Mouse (Mus musculus) large intestine, adult 2 months (tissue): ENCODE results near the gene Ckap5. TPM values are rescaled to one million over a fixed set of nuclear protein-coding genes. Genes with fewer than 3 reads are reported as not detected.
"Not testable (repeated sequence)": the region's sequence is repeated elsewhere in the genome, so short reads cannot be mapped to it uniquely, and the experiment has no call there.

Experiments
- DNase-seq: peaks from one replicate; pipeline ENCODE4 v3.0.0-alpha.2; 2012; ENCODE audit warnings: low read depth, low spot score
- WGBS: fragments of 180-500 bp; shearing (Covaris S2); methylation state at CpG from one replicate; pipeline ENCODE4 v1.1.7; 2018; 5-methylcytosine and 5-hydroxymethylcytosine counted together
- polyA plus RNA-seq: library from polyadenylated mRNA; depleted of rRNA; stranded (reverse); fragments of >200 nt; gene quantifications from 2 replicates; pipeline ENCODE4 v1.2.3, GENCODE M21; 2012; rRNA removed

The Ckap5 gene
- polyA plus RNA-seq: 6.1 and 9.2 TPM in 2 replicates

DNA sequence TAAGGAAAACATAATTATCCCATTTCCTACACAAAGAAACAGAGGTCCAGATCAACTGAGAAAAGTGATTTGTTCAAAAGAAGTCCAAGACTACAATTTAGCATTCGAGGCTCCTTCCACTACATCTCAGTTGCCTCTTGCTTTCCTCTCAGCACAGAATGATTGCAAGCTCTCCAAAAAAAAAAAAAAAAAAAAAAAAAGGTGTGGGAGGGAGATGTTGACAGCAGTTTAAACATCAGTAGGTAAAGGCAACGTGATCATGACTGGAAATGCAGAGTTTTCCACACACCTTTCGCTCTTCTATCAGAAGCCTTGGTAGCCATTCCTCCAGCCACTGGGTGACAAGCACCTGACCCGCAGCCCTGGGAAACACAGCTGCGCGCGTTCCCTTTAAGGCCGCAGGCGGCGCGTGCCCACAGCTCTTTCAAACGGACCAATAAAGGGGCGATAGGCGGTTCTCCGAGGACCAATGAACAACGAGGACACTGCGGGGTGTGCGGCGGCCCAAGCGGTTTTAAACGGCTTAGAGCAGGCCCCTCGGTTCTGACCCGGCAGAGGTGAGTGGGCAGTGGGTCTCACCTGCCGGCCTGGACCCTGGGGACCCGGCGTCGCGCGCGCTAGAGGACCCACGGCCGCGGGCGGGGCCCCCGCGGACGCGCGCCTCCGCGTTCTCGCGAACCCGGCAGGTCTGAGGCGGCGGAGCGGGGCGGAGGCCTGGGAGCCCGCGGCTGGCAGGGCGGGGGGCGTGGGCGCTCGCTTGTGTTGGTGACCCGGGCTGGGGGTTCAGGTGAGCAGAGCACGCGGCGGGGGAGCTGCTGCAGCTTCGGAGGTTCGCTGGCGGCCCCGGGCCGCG lies at the start of gene Ckap5:
Gene Ckap5, plus strand, starts transcription at position 469 of the 853 bp plus-strand sequence.
- under 1% methylated on average over 62 of the region's 64 CpGs for WGBS
- DNase-seq: peak; percentile 76

DNA sequence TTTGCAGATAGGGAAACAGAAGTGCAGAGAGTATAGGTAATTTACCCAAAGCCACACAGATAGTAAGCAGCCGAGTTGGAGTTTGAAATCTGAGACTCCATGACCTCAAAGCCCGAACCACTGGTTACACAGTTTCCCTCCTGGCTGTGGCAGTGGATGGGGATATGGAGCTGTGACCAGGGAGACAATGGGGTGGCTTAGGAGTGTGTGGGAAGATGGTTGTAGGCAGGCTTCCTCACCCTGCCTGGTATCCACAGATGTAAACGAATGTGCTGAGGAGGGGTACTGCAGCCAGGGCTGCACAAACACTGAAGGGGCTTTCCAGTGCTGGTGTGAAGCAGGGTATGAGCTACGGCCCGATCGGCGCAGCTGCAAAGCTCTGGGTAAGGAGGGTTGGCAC lies 49.7 kb upstream of the Ckap5 start:
- DNase-seq: no peak
- 82% methylated on average over 7 of the region's 7 CpGs for WGBS

DNA sequence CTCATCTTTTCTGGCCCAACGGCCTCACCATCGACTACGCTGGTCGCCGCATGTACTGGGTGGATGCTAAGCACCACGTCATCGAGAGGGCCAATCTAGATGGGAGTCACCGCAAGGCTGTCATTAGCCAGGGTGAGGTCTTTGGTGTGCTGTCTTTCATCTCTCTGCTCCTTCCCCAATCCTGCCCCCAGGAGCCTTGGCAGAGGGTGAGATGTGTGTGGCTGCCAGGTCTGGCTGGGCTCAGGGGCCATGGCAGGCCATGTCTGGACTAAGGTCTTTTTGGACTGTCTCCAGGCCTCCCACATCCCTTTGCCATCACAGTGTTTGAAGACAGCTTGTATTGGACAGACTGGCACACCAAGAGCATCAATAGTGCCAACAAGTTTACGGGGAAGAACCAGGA lies 46.2 kb upstream of the Ckap5 start:
- DNase-seq: no peak
- 90% methylated on average over 9 of the region's 9 CpGs for WGBS

DNA sequence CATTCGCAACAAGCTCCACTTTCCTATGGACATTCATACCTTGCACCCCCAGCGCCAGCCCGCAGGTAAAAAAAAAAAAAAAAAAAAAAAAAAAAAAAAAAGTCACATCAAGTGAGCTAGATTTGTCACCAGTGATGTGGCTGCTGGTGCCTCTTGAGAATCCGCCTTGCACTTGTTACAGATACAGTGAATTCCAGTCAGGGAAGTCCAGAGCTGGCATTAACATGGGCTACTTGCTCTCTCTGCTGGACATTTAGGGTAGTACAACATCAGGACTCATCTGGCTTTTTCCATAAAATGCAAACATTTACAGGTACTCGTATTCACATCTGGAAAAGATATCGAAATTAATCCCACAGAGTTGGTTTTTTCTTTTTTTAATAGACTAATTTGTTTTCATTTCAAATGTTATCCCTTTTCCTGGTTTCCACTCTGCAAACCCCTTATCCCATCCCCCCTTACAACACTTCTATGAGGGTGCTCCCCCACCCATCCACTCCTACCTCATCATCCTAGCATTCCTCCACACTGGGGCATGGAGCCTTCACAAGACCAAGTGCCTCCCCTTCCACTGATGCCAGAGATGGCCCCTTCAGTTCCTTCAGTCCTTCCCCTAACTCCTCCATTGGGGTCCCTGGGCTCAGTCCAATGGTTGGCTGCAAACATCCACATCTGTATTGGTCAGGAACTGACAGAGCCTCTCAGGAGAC lies 45.6 kb upstream of the Ckap5 start:
- no peak for DNase-seq

DNA sequence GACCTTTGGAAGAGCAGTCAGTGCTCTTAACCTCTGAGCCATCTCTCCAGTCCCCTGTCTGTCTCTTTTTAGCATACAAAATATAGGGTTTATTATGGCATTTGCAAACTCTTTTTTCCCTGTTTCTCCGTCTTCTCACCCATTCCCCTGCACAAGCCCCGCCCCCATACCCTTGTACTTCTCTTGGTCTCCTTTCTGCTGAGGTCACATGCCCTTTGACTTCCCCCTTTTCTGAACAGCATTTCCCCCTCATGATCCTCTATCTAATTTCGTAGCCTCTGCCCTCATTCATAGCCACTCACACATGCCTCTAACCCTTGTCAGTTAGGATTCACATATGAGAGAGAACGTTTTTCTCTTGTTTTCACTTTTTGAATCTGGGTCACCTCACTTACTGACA lies 41.9 kb upstream of the Ckap5 start:
- DNase-seq: no peak
- 79% methylated on average over 4 of the region's 4 CpGs for WGBS

More for the DNA sequence above, 45.6 kb upstream of the Ckap5 start:
- WGBS: 52% methylated on average over 6 of the region's 6 CpGs

DNA sequence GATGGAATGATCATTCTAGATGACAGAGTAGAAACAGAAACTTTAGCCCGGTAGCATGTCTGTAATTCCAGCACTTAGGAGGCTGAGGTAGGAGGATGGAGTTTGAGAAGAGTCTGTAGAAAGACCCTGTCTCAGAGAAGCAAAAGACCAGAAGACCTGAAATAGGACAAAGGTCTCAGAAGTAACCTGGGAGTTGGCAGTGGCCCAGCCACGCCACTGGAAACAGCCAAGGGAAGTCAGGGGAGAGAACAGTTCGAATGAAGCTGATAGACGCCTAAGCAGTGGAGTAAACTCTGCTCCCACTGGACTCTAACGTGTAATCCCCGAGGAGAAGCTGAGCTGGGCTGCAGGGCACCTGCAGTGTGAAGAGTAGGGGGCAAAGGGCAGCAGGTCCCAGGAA lies 41.3 kb upstream of the Ckap5 start:
- WGBS: 51% methylated on average over 6 of the region's 6 CpGs
- no peak for DNase-seq

DNA sequence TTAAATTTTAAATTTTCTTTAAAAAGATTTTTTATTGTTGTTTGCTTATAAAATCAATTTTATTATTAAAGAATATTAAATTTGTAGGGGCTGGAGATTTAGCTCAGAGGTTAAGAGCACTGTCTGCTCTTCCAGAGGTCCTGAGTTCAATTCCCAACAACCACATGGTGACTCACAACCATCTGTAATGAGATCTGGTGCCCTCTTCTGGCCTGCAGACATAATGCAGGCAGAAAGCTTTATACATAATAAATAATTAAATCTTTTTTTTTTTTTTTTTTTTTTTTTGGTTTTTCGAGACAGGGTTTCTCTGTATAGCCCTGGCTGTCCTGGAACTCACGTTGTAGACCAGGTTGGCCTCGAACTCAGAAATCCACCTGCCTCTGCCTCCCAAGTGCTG lies 39.3 kb upstream of the Ckap5 start:
- WGBS: 41% methylated on average over 3 of the region's 3 CpGs
- DNase-seq: not testable (repeated sequence)

DNA sequence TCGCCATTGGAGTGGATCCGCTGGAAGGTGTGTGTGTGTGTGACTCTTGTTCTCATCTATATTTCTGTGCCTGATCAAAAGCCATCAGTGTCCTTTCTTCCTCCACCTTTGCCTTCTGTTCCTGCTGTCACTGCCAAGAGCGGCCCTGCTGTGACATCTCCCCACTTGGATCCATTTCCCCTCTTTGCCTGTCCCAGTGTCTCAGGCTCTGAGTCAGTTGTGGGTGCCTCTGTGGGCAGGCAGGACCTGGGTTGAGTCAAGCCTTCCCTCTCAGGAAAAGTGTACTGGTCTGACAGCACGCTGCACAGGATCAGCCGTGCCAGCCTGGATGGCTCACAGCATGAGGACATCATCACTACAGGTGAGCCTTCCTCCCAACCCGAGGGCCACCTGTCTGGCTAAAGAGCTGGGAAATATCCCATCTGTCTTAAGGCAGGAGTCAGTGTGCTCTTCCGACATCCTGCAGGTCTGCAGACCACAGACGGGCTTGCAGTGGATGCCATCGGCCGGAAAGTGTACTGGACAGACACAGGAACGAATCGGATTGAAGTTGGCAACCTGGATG lies 34.4 kb upstream of the Ckap5 start:
- DNase-seq: no peak
- WGBS: 93% methylated on average over 12 of the region's 12 CpGs

DNA sequence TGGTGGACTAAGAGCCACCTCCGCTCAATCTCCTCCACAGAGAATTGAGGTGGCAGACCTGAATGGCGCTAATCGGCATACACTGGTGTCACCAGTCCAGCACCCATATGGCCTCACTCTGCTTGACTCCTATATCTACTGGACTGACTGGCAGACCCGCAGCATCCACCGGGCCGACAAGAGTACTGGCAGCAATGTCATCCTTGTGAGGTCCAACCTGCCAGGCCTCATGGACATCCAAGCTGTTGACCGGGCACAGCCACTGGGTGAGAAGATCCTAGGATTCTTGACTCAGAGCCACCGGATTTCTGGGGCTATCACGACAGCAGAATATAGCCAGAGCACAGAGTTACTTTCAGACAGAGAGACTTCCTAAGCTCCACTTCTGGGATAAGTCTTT lies 32.6 kb upstream of the Ckap5 start:
- 95% methylated on average over 9 of the region's 9 CpGs for WGBS

DNA sequence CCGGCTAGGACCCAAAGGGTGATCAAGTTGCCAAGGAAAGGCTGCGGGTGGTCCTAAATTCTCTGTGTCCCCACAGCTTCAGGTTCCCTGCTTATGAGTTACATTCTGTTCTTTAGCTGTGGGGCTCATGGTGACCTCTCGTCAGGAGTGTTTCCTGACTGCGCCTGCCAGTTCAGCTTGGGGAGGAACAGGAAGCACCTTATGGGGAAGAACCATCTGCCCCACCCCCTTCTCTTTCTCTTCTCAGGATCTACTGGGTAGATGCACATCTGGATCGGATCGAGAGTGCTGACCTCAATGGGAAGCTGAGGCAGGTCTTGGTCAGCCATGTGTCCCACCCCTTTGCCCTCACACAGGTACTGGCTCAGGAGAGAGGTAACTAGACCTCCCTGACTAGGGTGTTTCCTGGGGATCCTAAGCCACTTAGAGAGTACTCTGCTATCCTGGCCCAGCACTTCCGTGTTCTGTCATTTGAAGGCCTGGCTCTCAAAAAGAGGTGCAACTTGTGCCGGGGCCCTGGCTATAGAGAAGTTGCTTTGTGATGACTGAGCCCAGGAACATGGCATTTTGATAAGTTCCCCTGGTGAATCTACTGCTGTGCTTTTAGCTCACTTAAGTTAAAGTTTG lies 28.4 kb upstream of the Ckap5 start:
- WGBS: 81% methylated on average over 8 of the region's 8 CpGs
- no peak for DNase-seq

More for the DNA sequence above, 32.6 kb upstream of the Ckap5 start:
- DNase-seq: no peak

DNA sequence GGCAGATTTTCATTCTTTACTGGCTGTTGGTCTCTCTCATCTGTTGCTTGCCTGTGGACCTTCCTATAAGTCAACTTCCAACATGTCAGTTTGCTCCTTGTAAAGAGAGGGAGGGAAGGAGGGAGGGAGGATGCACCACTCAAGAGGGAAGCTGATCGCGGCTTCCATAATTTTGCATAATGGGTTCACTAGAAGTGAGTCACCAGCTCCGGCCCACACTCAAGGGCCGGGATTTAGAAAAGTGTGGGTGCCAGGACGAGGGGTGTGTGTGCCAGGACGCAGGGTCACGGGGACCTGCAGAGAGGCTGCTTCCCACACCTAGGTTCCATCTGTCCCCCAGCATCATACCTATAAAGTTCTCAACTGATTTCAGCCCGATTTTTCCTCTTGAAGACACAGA lies 18.5 kb upstream of the Ckap5 start:
- WGBS: 88% methylated on average over 8 of the region's 8 CpGs
- no peak for DNase-seq

DNA sequence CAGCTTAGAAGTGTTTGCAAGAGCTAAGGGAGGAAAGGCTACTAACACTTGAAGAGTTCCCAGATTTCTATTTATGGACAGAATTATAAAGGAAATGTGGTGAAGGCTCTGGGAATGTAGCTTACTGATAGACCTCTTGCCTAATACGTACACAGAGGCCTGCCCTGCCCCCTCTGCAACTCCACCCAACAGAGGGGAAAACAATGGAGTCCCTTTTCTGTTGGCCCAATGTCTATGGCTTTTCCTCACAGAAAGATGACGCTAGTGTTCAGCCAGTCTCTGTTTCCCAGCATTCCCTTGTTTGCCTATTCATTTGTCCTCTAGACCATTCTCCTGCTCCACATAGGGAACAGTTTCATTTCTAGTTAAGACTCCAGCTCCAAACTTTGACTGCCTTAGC lies 9.4 kb upstream of the Ckap5 start:
- 10% methylated on average over 2 of the region's 2 CpGs for WGBS
- DNase-seq: no peak

DNA sequence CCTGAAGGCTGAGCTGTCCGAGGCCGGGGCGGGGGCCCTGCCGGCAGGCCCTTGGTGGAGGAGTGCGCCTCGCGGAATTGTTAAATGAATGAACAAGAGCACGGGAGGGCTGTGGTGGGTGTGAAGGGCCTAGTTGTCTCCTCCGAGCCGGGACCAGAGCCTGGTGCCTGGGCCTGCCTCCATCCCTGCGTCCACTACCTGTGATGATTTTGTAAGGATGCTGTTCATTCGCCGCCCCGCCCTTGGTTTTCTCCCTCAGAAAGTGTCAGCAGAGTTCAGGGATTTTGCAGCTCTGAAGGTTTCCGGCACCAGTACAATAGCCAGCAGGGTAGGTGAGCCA lies 555 bp downstream of the Ckap5 start:
- WGBS: 0% methylated on average over 15 of the region's 15 CpGs
- no peak for DNase-seq

DNA sequence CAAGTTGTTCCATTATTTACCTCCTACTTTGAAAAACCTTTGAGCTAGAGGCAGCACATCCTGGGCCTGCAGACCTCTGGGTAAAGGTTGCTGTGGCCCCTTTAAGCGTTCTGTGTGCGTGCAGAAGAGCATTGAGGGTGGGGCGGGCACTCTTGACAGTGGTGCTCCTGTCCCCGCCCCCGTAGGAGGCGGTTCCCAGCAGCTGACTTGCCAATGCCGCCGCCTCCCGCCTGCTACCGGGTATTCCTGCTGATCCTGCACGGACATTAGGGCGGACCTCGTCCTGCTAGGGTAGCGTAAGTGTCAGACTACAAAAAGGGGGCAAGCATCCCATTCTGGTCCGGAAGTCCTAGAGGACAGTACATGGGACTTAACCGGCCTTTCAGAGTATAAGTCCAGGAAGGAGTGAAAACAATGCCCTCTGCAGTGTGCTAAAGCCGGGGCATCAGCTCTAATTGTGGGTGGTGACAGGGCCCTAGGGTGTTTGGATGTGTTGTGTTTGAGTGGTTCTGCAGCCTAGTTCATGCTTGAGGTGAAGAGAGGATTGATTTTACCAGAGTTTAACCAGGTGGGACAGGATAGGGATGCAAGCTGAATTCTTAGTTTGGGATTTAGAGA lies 11.1 kb downstream of the Ckap5 start:
- peak; percentile 67 for DNase-seq
- under 1% methylated on average over 17 of the region's 17 CpGs for WGBS

DNA sequence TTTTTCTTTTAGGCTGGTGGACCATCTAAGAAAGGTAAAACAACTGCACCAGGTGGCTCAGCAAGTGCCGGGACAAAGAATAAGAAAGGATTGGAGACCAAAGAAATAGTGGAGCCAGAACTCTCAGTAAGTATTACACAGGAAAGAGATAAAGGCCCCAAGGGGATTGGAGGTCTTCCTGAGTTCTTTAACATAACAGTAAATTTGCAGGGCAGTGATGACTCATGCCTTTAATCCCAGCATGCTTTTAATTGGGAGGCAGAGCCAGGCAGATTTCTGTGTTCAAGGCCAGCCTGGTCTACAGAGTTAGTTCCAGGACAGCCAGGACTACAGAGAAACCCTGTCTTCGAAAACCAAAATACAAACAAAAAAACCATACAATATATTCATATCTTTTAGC lies 41.6 kb downstream of the Ckap5 start:
- no peak for DNase-seq
- WGBS: 92% methylated on average over 2 of the region's 2 CpGs

DNA sequence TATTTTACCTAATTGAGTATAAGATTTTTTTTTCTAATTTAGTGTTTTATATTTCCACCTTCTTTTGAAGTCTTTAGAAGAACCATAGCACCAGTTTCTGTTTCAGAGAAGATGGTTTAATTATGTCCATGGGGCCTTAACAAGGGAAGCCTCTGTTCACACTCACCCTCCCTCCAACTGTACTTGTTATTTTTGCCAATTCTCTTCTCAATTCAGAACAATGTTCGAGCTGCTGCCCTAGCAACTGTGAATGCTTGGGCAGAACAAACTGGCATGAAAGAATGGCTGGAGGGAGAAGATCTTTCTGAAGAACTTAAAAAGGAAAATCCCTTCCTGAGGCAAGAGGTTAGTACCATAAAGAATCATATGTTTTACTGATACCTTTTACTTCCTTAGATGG lies 54.3 kb downstream of the Ckap5 start:
- no peak for DNase-seq
- whole genome bisulfite sequencing: 92% methylated on average over 1 of the region's 1 CpGs

DNA sequence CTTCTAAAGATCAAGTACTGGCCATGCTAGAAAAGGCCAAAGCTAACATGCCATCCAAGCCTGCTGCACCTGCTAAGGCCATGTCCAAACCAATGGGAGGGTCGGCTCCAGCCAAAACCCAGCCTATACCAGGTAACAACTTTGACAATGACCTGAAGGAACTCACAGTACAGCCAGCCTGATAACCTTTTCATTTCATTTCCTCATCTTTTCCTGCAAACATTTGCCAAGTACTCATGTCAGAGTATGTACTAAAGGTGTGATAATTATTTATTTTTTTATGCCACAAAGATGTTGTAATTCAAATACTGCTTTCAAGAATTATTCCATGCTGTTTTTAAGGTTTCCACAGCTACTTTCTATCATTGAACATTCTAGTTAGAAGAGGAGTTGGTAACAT lies 59.7 kb downstream of the Ckap5 start:
- DNase-seq: no peak
- 88% methylated on average over 1 of the region's 1 CpGs for WGBS

DNA sequence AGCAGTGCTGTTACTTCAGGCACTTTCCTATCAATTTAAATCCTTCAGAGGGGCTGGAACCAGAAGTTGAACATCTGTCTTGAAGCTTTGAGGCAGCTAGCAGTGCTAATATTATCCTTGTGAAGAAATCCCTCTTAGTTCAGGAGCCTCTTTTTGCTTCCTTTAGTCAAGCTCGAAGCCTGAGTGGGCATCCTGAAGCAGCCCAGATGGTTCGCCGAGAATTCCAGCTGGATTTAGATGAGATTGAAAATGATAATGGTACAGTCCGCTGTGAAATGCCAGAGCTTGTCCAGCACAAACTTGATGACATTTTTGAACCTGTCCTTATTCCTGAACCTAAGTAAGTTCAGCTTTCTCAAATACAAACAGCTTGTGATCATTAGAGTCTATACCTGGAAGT lies 73.9 kb downstream of the Ckap5 start:
- no peak for DNase-seq
- WGBS: 97% methylated on average over 4 of the region's 4 CpGs

DNA sequence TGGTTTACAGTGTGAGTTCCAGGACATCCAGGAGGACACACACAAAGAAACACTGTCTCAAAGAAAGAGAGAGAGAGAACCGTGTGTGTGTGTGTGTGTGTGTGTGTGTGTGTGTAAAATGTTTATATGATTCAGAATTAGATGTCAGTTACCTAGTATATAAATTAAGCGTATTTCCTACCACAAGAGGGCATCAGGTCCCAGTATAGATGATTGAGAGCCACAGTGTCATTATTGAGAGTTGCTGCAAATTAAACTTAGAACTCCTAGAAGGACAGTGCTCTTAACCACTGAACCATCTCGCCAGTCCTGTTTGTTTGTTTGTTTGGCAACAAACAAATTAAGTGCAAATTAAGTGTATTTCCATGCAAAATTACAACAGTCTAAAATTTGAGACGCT lies 75.8 kb downstream of the Ckap5 start:
- WGBS: 78% methylated on average over 4 of the region's 4 CpGs
- DNase-seq: no peak

DNA sequence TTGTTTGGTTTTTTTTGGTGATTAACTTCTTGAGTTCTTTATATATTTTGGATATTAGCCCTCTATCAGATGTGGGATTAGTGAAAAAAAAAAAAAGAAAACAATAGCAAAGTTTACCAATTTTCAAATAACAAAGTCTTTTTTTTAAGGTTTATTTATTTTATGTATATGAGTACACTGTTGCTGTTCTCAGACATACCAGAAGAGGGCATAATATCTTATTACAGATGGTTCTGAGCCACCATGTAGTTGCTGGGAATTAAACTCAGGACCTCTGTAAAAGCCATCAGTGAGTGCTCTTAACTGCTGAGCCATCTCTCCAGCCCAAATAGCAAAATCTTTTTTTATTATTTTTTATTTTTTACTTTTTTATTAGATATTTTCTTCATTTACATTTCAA lies 82.8 kb downstream of the Ckap5 start:
- not testable (repeated sequence) for DNase-seq
